Mouse (Mus musculus): ENCODE results near the gene Cdh6. TPM values are rescaled to one million over a fixed set of nuclear protein-coding genes. Genes with fewer than 3 reads are reported as not detected.

The Cdh6 gene
- polyA plus RNA-seq, 1 experiment from 2014 or later: 15.8 TPM

DNA sequence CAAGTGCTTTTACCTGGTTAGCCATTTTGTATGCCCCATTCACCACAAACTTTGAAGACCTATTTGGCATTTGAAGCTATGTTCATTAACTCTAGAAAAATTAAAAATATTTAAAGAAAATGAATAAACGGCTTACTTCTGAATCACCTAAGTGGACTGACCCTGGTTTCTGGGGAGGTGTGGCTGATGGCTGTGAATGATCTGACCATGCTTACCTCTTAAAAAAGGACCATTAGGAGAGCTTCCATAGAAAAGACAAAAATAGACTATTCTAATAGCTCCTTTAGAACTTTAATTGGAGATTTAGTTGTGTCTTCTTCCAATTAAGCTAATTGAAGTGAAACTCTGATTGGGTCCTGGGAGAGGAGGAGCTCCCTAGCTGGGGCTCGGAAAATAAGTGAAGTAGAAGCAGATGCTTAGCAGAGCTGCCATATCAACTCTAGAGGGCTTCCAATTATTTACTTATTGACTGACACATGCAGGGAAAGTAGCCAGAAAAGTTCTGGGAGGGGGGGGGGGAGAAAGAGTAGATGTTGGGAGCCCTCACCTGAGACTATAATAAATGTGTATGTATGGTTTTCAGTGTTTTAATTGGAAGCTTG is 156.6 kb downstream of the Cdh6 start:
- 82% methylated on average over 2 of the region's 2 CpGs for WGBS
- Histone ChIP-seq H3K9me3 (no peaks in the 10 kb centered on the region), H3K36me3 (replicated peaks) (no peaks in the 10 kb centered on the region), H3K4me3 (no peak overlapping the region), H3K27ac (no peak overlapping the region), H3K4me1 (no peaks in the 10 kb centered on the region), H3K4me2 (no peak overlapping the region), H3K9ac (no peak overlapping the region), H3K27me3 (replicated peaks) (no peaks in the 10 kb centered on the region)
- ATAC-seq (replicated peaks): no peak

- H3K36me3 ChIP-seq (replicated peaks): no peaks in the 10 kb centered on the region
- H3K9ac ChIP-seq: no peak overlapping the region
- no peak overlapping the region for H3K27ac ChIP-seq
- no peaks in the 10 kb centered on the region for H3K27me3 ChIP-seq (replicated peaks)
- ATAC-seq (replicated peaks): no peak
- no peaks in the 10 kb centered on the region for H3K4me1 ChIP-seq
- no peaks in the 10 kb centered on the region for H3K9me3 ChIP-seq
- WGBS: 35% methylated on average over 4 of the region's 4 CpGs
- no peak overlapping the region for H3K4me2 ChIP-seq
- no peak overlapping the region for H3K4me3 ChIP-seq
Observed at GRCm38 (mm10) chr15:13008803-13009202, 164.7 kb downstream of the Cdh6 start.

DNA sequence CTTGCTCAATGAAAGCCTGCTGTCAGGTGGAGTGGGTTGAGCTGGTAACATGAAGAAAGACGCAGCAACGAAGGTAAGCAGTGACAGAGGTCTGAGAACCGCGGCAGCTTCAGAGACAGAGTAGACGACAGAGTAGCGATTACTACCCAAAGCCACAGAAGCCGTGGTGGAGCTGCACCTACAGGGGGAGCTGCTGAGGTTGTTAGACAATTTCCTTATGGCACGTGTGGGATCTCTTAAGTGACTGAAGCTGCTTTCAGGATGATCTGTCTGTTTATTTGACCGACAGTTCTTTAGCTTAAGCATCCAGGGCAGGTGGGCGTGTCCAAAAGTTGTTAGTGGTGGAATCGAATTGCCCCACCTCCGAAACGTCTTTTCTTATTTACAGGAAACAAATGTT is 167.5 kb downstream of the Cdh6 start:
- Histone ChIP-seq H3K4me1 (no peaks in the 10 kb centered on the region), H3K9ac (no peak overlapping the region), H3K36me3 (replicated peaks) (no peaks in the 10 kb centered on the region), H3K9me3 (no peaks in the 10 kb centered on the region), H3K27me3 (replicated peaks) (no peaks in the 10 kb centered on the region), H3K4me3 (no peak overlapping the region), H3K27ac (no peak overlapping the region), H3K4me2 (no peak overlapping the region)
- no peak for ATAC-seq (replicated peaks)
- 89% methylated on average over 13 of the region's 13 CpGs for WGBS

- WGBS: 80% methylated on average over 7 of the region's 7 CpGs
- H3K4me1 ChIP-seq: no peaks in the 10 kb centered on the region
- H3K4me3 ChIP-seq: no peak overlapping the region
- no peaks in the 10 kb centered on the region for H3K9me3 ChIP-seq
- no peaks in the 10 kb centered on the region for H3K27me3 ChIP-seq (replicated peaks)
- H3K9ac ChIP-seq: no peak overlapping the region
- H3K36me3 ChIP-seq (replicated peaks): no peaks in the 10 kb centered on the region
- no peak for ATAC-seq (replicated peaks)
- H3K27ac ChIP-seq: no peak overlapping the region
- no peak overlapping the region for H3K4me2 ChIP-seq
Observed at GRCm38 (mm10) chr15:13001549-13001948, 171.9 kb downstream of the Cdh6 start.

DNA sequence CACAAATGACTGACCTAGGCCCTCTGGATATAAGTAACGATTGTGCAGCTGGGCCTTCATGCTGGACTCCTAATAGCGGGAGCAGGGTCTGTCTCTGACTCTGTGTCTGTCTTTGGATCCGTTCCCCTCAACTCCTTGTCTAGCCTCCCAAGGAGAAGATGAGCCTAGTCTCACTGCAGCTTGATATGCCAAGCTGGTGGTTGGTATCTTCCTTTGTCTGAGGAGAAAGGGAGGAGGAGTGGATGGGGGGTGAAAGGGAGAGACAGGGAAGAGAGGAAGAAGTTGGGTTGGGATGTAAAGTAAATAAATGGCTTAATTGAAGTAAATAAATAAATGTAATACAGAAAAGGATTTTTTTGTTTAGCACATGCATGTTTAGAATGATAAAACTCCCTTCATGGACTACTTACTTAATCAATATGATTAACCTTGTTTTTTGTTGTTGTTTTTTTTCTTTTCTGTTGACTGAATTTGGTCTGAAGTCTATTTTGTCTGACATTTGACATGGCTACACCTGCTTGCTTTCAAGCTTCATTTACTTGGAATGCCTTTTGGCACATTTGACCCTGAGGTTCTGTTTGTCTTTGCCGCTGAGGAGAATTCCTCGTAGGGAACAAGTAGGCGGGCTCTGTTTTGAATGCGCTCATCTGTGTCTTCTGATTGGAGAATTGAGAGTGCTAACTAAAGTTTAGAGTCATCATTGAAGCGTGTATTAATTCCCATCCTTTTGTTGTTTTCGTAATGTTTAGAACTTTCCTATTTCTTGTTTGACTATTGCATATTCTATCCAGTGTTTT is 178.7 kb downstream of the Cdh6 start:
- Histone ChIP-seq H3K4me1 (no peaks in the 10 kb centered on the region), H3K27ac (no peak overlapping the region), H3K9me3 (no peaks in the 10 kb centered on the region), H3K36me3 (replicated peaks) (no peaks in the 10 kb centered on the region), H3K27me3 (replicated peaks) (no peaks in the 10 kb centered on the region), H3K4me2 (no peak overlapping the region), H3K9ac (no peak overlapping the region), H3K4me3 (no peak overlapping the region)
- no peak for ATAC-seq (replicated peaks)
- WGBS: 75% methylated on average over 9 of the region's 9 CpGs

Data from midbrain, embryonic 15.5 days (tissue).